Mouse (Mus musculus) lung, embryonic 14.5 days (tissue): ENCODE data around the gene Utp11. TPM values are rescaled to one million over a fixed set of nuclear protein-coding genes. Genes with fewer than 3 reads are reported as not detected.

Experiments
- ATAC-seq: fragments of 200-750 bp; cut with Nextera tagmentation; 2 replicates; pipeline ENCODE4 v1.8.0; 2017; ENCODE audit warnings: mild to moderate bottlenecking, moderate TSS enrichment, moderate library complexity; ENCODE audit not compliant: insufficient read depth
- DNase-seq: peaks from one replicate; pipeline ENCODE4 v3.0.0-alpha.2; 2015
- H3K27ac ChIP-seq: fragments of 300-500 bp; sonication (generic); 2 replicates; pipeline ENCODE4 v1.5.1; 2014; ENCODE audit warnings: low read depth, mild to moderate bottlenecking, moderate library complexity
- H3K27me3 ChIP-seq: fragments of 300-500 bp; sonication (generic); 2 replicates; pipeline ENCODE4 v1.6.1; 2014; ENCODE audit warnings: low read length, control low read depth; ENCODE audit not compliant: insufficient read depth
- H3K36me3 ChIP-seq: fragments of 300-500 bp; sonication (generic); 2 replicates; pipeline ENCODE4 v1.6.1; 2014; ENCODE audit warnings: control low read depth; ENCODE audit not compliant: insufficient read depth
- H3K4me1 ChIP-seq: fragments of 300-500 bp; sonication (generic); 2 replicates; pipeline ENCODE4 v1.6.1; 2014; ENCODE audit warnings: antibody characterized with exemption, control low read depth; ENCODE audit not compliant: insufficient read depth
- H3K4me2 ChIP-seq: fragments of 300-500 bp; sonication (generic); 2 replicates; pipeline ENCODE4 v1.6.1; 2014; ENCODE audit warnings: mild to moderate bottlenecking
- H3K4me3 ChIP-seq: fragments of 300-500 bp; sonication (generic); 2 replicates; pipeline ENCODE4 v1.5.1; 2014; ENCODE audit warnings: low read depth, low read length
- H3K9ac ChIP-seq: fragments of 300-500 bp; sonication (generic); 2 replicates; pipeline ENCODE4 v1.6.1; 2014
- H3K9me3 ChIP-seq: fragments of 300-500 bp; sonication (generic); 2 replicates; pipeline ENCODE4 v1.6.1; 2016; ENCODE audit warnings: low read depth, low read length, control low read depth
- CTCF ChIP-seq: IDR thresholded peaks from 2 replicates; pipeline ENCODE4 v1.5.1; 2016; ENCODE audit warnings: antibody characterized with exemption, low read depth
- WGBS: fragments of 180-500 bp; shearing (Covaris S2); extraction: QIAGEN DNeasy Blood & Tissue Kit; methylation state at CpG from one replicate; pipeline ENCODE4 v1.1.7; 2014; 5-methylcytosine and 5-hydroxymethylcytosine counted together
- polyA plus RNA-seq: library from polyadenylated mRNA; unstranded; fragments of >200 nt; fragmentation: Nextera tagmentation; extraction: Ambion mirVana; gene quantifications from 2 replicates; pipeline ENCODE4 v1.2.1, GENCODE M21; 2014

The Utp11 gene
- polyA plus RNA-seq, 1 experiment from 2014 or later: 59.0 TPM

DNA sequence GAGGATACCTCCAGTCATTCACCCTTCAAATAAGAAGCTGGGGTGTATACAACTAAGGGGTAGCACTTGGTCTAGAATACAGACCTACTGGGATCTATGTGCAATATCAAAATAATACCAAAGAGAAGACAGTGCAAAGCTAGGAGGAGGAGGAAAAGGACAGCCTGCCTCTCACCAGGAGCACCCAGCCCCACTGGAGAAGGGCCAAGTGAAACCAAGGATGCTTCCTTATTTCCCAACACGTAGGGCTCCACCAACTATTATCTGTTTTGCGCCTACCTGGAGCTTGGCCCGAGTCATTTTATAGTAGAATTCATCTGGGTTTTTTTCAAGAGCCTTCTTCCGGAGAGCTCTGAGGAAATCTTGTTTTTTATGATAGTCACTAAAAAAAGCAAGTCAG, 9.9 kb downstream of the Utp11 start:
- no peak overlapping the region for H3K4me2 ChIP-seq
- H3K9ac ChIP-seq: no peak overlapping the region
- DNase-seq (no peak), ATAC-seq (no peak)
- no peaks in the 10 kb centered on the region for H3K27me3 ChIP-seq
- H3K4me1 ChIP-seq: no peaks in the 10 kb centered on the region
- TF ChIP-seq CTCF: no peak
- H3K9me3 ChIP-seq: no peaks in the 10 kb centered on the region
- no peak overlapping the region for H3K4me3 ChIP-seq
- H3K36me3 ChIP-seq: peaks cover 85% of the 10 kb centered on the region
- 91% methylated on average over 4 of the region's 4 CpGs for WGBS
- no peak overlapping the region for H3K27ac ChIP-seq

DNA sequence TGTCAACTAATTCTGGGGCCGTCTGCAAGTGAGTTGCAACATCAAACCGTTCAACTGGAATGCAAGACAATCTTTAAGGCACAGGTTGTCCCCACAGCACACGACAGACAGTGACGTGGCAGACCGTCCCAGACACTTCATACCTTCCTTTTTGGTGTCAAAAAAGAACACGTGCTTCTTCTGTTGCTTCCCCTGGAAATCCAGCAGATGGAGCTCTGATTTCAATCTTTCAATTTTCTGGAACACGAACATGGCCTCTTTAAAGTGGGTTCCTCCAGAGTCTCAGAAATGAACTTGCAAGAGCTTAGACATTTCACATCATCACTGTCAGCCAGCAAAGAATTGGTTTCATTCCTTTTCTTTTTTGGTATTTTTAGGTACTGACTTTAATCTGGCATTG, 11.1 kb downstream of the Utp11 start:
- ATAC-seq: peak; percentile 17; the same call in 1 of the 2 replicates
- Histone ChIP-seq H3K27ac (no peak overlapping the region), H3K4me3 (no peak overlapping the region), H3K4me1 (no peaks in the 10 kb centered on the region), H3K36me3 (peaks cover 88% of the 10 kb centered on the region), H3K4me2 (no peak overlapping the region), H3K9me3 (no peaks in the 10 kb centered on the region), H3K27me3 (no peaks in the 10 kb centered on the region), H3K9ac (no peak overlapping the region)
- DNase-seq: peak; percentile 66
- WGBS: 52% methylated on average over 7 of the region's 7 CpGs
- peak; percentile 60 for TF ChIP-seq CTCF

DNA sequence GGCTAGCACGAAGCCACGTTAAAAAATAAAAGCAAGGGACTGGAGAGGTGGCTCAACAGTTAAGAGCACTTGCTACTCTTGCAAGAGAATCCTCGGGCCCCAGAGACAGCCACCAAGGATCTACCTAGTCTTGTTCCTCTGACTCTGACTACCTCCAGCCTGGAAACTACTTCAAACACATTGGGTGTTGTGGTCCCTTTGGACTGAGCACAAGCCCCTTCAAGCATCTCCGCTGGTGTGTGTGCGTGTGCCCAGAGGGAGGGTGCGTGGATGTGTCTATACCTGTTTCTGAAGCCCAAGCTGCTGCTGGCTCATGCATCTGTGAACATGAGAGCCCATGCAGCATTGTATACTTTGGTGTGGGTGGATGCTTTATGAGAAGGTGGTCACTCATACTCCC, 17.4 kb downstream of the Utp11 start:
- Histone ChIP-seq H3K4me2 (no peak overlapping the region), H3K27me3 (peaks cover 14% of the 10 kb centered on the region; the same call in 1 of the 2 replicates), H3K36me3 (peaks cover 43% of the 10 kb centered on the region), H3K9ac (no peak overlapping the region), H3K27ac (no peak overlapping the region), H3K9me3 (no peaks in the 10 kb centered on the region), H3K4me1 (no peaks in the 10 kb centered on the region; the same call in 1 of the 2 replicates), H3K4me3 (no peak overlapping the region)
- no peak for ATAC-seq
- 79% methylated on average over 6 of the region's 6 CpGs for WGBS
- TF ChIP-seq CTCF: no peak
- DNase-seq: no peak

DNA sequence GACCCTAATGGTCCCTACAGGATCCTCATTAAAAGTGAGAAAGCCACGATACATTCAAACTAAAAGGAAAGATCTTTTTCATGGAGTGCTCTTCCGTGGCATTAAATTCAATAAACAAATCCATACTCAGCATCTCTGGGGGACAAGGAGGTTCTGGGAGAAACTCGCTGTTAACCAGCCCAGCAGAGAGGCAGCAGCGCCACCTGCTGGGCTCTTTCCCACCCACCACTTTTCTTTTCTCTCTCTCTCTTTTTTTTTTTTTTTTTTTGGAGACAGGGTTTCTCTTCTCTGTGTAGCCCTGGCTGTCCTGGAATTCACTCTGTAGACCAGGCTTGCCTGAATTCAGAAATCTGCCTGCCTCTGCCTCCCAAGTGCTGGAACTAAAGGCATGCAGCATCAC, 18.4 kb downstream of the Utp11 start:
- DNase-seq (peak; percentile 92), ATAC-seq (0 out of 2 replicates have a peak, but pooled peaks have one; percentile 15)
- Histone ChIP-seq H3K36me3 (peaks cover 34% of the 10 kb centered on the region), H3K4me1 (no peaks in the 10 kb centered on the region; the same call in 1 of the 2 replicates), H3K9ac (no peak overlapping the region), H3K4me3 (no peak overlapping the region), H3K4me2 (no peak overlapping the region), H3K27ac (no peak overlapping the region), H3K27me3 (peaks cover 14% of the 10 kb centered on the region), H3K9me3 (no peaks in the 10 kb centered on the region)
- WGBS: 1% methylated on average over 4 of the region's 4 CpGs
- peak; percentile 88 for TF ChIP-seq CTCF

DNA sequence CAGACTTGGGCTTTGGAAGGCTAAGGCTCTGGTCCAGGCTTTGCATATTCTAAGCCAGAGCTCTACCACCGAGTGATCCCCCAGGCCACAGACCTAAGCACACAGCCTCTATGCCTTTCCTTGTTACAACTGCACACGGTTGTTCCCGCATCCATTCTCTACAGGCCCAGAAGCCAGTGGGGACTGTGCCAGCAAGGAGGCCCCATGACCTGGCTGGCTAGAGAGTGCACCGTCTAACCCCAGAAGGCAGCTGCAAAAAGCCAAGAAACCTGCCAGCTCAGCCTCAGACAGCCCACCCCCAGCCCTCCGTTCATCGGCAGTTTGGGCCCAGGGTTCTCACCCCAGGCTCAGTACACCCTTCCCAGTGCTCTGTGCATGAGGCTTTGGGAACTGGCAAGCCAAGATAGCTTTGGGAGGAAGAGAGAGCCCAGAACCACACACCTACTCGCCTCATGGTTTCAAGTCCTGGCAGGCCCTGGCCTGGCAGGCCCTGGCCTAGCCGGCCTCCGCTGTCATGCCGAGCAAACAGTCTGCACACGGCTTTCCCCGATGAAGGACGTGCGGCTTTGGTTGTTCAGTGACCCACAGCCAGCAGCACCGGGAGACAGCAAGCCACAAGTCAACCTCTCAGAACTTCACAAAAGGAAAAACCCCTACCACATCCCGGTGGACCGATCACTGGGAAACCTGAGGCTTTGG, 18.9 kb downstream of the Utp11 start:
- Histone ChIP-seq H3K4me3 (no peak overlapping the region), H3K9me3 (no peaks in the 10 kb centered on the region), H3K27ac (no peak overlapping the region), H3K4me1 (no peaks in the 10 kb centered on the region; the same call in 1 of the 2 replicates), H3K4me2 (no peak overlapping the region), H3K27me3 (peaks cover 14% of the 10 kb centered on the region), H3K36me3 (peaks cover 28% of the 10 kb centered on the region), H3K9ac (no peak overlapping the region; the same call in 1 of the 2 replicates)
- ATAC-seq (peak; percentile 14; the same call in 1 of the 2 replicates), DNase-seq (no peak)
- 65% methylated on average over 17 of the region's 17 CpGs for WGBS
- no peak for TF ChIP-seq CTCF

DNA sequence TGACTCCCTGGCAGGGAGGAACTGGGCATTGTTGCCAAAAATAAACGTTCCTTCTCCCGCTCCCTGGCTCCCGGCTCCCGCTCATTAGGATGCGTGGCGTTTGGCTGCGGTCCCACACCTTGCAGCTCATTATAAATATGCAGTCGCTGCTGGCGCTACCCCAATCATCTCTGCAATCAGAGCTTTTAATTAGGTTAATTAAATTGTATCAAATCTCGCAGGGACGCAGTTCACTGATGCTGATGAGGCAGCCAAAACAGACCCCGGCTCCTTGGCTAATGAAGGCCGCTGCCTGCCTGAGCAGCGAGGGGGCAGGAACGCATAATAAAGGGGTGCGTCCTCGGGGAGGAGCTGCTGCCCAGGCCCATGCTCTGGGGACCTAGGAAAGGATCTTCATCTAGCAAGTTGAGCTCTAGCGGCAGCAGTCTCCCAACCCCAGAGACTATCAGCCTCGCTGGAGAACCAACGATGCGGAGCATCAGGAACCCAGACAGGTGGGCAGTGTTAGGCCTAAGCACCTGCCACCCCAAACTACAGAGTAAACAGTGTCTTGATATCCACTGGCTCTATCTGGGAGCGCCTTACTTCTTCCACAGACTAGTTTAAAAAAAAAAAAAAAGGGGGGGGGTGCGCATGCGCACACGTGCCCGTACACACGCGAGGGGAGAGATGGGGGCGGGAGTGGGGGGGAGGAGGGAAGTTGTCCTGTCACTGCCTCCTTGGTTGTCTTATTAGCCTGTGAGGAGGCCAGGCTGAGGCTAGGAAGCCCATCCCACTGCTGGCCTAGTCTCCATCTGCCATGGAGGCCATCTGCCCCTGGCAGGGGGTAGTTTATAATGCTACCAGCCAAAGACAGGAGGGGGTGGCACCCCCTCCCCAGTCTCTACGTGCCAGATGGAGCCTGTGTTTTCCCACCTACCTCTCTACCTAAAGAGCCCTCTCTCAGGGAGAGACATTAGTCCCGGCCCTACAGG, 20.8 kb downstream of the Utp11 start:
- H3K4me1 ChIP-seq: no peaks in the 10 kb centered on the region; the same call in 1 of the 2 replicates
- 7% methylated on average over 31 of the region's 31 CpGs for WGBS
- H3K27ac ChIP-seq: no peak overlapping the region
- peak; percentile 40 for DNase-seq
- 0 out of 2 replicates have a peak overlapping the region, but pooled peaks have one; percentile 8 for H3K4me3 ChIP-seq
- no peaks in the 10 kb centered on the region for H3K9me3 ChIP-seq
- H3K27me3 ChIP-seq: peaks cover 18% of the 10 kb centered on the region
- no peak for ATAC-seq
- peak overlapping the region; percentile 47 for H3K4me2 ChIP-seq
- TF ChIP-seq CTCF: 0 out of 2 replicates have a peak, but pooled peaks have one; percentile 4
- H3K36me3 ChIP-seq: peaks cover 10% of the 10 kb centered on the region
- H3K9ac ChIP-seq: peak overlapping the region; percentile 13; the same call in 1 of the 2 replicates

DNA sequence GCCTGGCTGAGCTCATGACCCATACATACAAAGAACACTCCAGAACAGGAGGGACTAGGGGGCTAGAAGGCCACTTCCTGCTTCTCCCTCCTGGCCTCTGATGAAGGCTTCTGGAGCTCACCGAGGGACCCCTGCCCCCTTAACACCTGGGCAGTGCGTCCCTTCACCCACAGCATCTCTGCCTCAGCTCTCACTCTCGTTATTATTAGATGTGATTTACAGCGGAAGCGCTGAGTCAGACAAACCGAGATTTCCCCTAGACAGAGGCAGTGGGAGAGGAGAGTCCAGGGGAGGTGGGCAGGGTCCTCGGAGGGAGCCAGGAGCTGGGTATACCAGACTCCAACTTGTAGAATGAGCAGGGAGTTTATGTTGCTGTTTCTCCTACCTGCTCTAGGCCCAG, 21.8 kb downstream of the Utp11 start:
- H3K4me2 ChIP-seq: no peak overlapping the region

More for the DNA sequence above, 21.8 kb downstream of the Utp11 start:
- Histone ChIP-seq H3K27ac (no peak overlapping the region), H3K4me1 (no peaks in the 10 kb centered on the region; the same call in 1 of the 2 replicates), H3K27me3 (peaks cover 18% of the 10 kb centered on the region), H3K9ac (no peak overlapping the region), H3K36me3 (no peaks in the 10 kb centered on the region), H3K4me3 (no peak overlapping the region), H3K9me3 (no peaks in the 10 kb centered on the region)
- DNase-seq: no peak
- TF ChIP-seq CTCF: no peak
- WGBS: 18% methylated on average over 7 of the region's 7 CpGs
- ATAC-seq: no peak
